Mouse (Mus musculus) C2C12 (cell line): ENCODE results near the gene Dnm1. TPM values are rescaled to one million over a fixed set of nuclear protein-coding genes. Genes with fewer than 3 reads are reported as not detected.

Source experiments
- H3K27me3 ChIP-seq: one replicate; pipeline ENCODE4 v1.6.1; 2011; ENCODE audit not compliant: control insufficient read depth, insufficient read depth, insufficient read length
- H3K36me3 ChIP-seq: one replicate; pipeline ENCODE4 v1.6.1; 2011; ENCODE audit not compliant: control insufficient read depth, insufficient read depth
- H3K4me3 ChIP-seq: one replicate; pipeline ENCODE4 v1.5.1; 2011; ENCODE audit warnings: mild to moderate bottlenecking, control low read depth; ENCODE audit not compliant: poor library complexity, insufficient read depth, severe bottlenecking
- H3K79me2 ChIP-seq: one replicate; pipeline ENCODE4 v1.6.1; 2011; ENCODE audit not compliant: control insufficient read depth, insufficient read depth
- H3K79me3 ChIP-seq: one replicate; pipeline ENCODE4 v1.6.1; 2011; ENCODE audit warnings: low read depth, control low read depth
- H3ac ChIP-seq: one replicate; pipeline ENCODE3; 2011; ENCODE audit warnings: low read depth; ENCODE audit not compliant: control insufficient read depth, insufficient read length
- CEBPB ChIP-seq: IDR thresholded peaks from one replicate; pipeline ENCODE4 v1.6.1; 2011; ENCODE audit warnings: low read depth, mild to moderate bottlenecking, control low read depth, moderate library complexity
- CTCF ChIP-seq: IDR thresholded peaks from one replicate; pipeline ENCODE4 v1.5.1; 2011; ENCODE audit not compliant: control insufficient read depth, insufficient read depth, insufficient read length
- FOSL1 ChIP-seq: IDR thresholded peaks from one replicate; pipeline ENCODE4 v1.8.0; 2011; ENCODE audit warnings: mild to moderate bottlenecking, low read length; ENCODE audit not compliant: poor library complexity, insufficient read depth, severe bottlenecking
- MAX ChIP-seq: IDR thresholded peaks from one replicate; pipeline ENCODE4 v1.6.1; 2011; ENCODE audit warnings: mild to moderate bottlenecking, control low read depth
- MYOD1 ChIP-seq: IDR thresholded peaks from one replicate; pipeline ENCODE4 v1.6.1; 2011; ENCODE audit warnings: low read depth; ENCODE audit not compliant: control insufficient read depth, insufficient read length
- MYOG ChIP-seq: IDR thresholded peaks from one replicate; pipeline ENCODE4 v1.6.1; 2011; ENCODE audit not compliant: control insufficient read depth, insufficient read length; ENCODE audit errors: extremely low read depth
- USF1 ChIP-seq: IDR thresholded peaks from one replicate; pipeline ENCODE4 v1.6.1; 2011; ENCODE audit warnings: low read depth, mild to moderate bottlenecking, control low read depth, moderate library complexity
- polyA plus RNA-seq: library from polyadenylated mRNA; unstranded; fragments of >200 nt; fragmentation: generic; extraction: Trizol; gene quantifications from one replicate; pipeline ENCODE4 v1.2.1, GENCODE M21; 2012; ENCODE audit warnings: missing spikeins

Dnm1 gene
- polyA plus RNA-seq, 1 experiment = 27.7 TPM

- peaks cover 36% of the 10 kb centered on the region for H3K36me3 ChIP-seq
- no peaks in the 10 kb centered on the region for H3K79me3 ChIP-seq
- no peak overlapping the region for H3ac ChIP-seq
- H3K79me2 ChIP-seq = peaks cover 14% of the 10 kb centered on the region
- no peak for TF ChIP-seq FOSL1
- TF ChIP-seq MYOG = no peak
- TF ChIP-seq CTCF = no peak
- TF ChIP-seq CEBPB = no peak
- no peak for TF ChIP-seq MYOD1
- no peak for TF ChIP-seq MAX
- TF ChIP-seq USF1 = no peak
- no peak overlapping the region for H3K4me3 ChIP-seq
- H3K27me3 ChIP-seq = peaks cover 3% of the 10 kb centered on the region
Observed at GRCm38 (mm10) chr2:32380001-32380500, 26.9 kb upstream of the Dnm1 start.

GRCm38 (mm10) chr2:32376963-32377362 lies 23.8 kb upstream of the Dnm1 start:
- no peaks in the 10 kb centered on the region for H3K27me3 ChIP-seq
- H3ac ChIP-seq = no peak overlapping the region
- H3K79me2 ChIP-seq = peaks cover 14% of the 10 kb centered on the region
- TF ChIP-seq MAX (no peak), CEBPB (no peak), MYOG (no peak), USF1 (no peak), FOSL1 (no peak), CTCF (no peak), MYOD1 (no peak)
- peaks cover 63% of the 10 kb centered on the region for H3K36me3 ChIP-seq
- H3K4me3 ChIP-seq = no peak overlapping the region
- no peaks in the 10 kb centered on the region for H3K79me3 ChIP-seq

GRCm38 (mm10) chr2:32375317-32375940 lies 22.3 kb upstream of the Dnm1 start:
- H3K36me3 ChIP-seq = peaks cover 76% of the 10 kb centered on the region
- no peaks in the 10 kb centered on the region for H3K27me3 ChIP-seq
- peaks cover 2% of the 10 kb centered on the region for H3K79me2 ChIP-seq
- no peak overlapping the region for H3ac ChIP-seq
- H3K79me3 ChIP-seq = no peaks in the 10 kb centered on the region
- no peak overlapping the region for H3K4me3 ChIP-seq
- TF ChIP-seq MAX (no peak), FOSL1 (no peak), USF1 (no peak), CTCF (no peak), MYOD1 (no peak)

DNA sequence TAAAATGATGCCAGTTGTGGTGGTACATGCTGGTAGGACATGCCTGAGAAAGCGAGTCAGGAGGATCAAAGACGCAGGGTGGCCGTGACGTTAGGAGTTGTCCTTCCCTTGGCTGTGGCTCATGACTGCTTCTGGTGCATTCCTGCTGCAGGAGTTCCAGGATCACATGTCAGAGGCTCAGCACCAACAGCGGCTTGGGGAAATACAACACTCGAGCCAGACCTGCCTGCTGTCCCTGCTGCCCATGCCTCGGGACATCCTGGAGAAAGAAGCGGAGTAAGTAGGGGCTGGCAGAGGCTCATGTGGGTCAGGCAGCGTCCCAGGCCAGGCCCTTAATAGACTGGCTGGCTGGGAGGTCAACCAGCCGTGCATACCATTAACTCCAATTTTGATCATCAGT lies 21.1 kb upstream of the Dnm1 start:
- peaks cover 82% of the 10 kb centered on the region for H3K36me3 ChIP-seq

DNA sequence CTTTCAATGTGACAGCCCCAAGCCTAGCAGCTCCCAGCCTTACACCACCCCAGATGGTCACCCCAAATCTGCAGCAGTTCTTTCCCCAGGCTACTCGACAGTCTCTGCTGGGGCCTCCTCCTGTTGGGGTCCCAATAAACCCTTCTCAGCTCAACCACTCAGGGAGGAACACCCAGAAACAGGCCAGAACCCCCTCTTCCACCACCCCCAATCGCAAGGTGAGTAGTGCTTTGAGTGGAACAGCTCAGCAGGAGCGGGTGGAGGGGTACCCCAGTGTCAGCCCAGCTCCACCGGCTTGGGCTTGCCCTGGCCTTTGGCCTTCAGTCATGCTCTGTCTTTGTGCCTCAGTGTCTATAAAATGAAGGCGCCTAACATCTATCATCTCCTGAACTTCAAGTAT lies 14.2 kb upstream of the Dnm1 start:
- no peaks in the 10 kb centered on the region for H3K79me3 ChIP-seq
- no peaks in the 10 kb centered on the region for H3K27me3 ChIP-seq
- H3K36me3 ChIP-seq = peaks cover 48% of the 10 kb centered on the region
- TF ChIP-seq MAX = no peak
- TF ChIP-seq CEBPB = no peak
- no peak for TF ChIP-seq MYOG
- no peak overlapping the region for H3K4me3 ChIP-seq
- peaks cover 18% of the 10 kb centered on the region for H3K79me2 ChIP-seq
- no peak overlapping the region for H3ac ChIP-seq

More for the DNA sequence above, 21.1 kb upstream of the Dnm1 start:
- Histone ChIP-seq H3ac (no peak overlapping the region), H3K27me3 (no peaks in the 10 kb centered on the region), H3K79me2 (no peaks in the 10 kb centered on the region), H3K79me3 (no peaks in the 10 kb centered on the region), H3K4me3 (no peak overlapping the region)
- TF ChIP-seq MYOD1 (no peak), USF1 (no peak), MAX (no peak), CEBPB (no peak), MYOG (no peak), CTCF (no peak), FOSL1 (no peak)

DNA sequence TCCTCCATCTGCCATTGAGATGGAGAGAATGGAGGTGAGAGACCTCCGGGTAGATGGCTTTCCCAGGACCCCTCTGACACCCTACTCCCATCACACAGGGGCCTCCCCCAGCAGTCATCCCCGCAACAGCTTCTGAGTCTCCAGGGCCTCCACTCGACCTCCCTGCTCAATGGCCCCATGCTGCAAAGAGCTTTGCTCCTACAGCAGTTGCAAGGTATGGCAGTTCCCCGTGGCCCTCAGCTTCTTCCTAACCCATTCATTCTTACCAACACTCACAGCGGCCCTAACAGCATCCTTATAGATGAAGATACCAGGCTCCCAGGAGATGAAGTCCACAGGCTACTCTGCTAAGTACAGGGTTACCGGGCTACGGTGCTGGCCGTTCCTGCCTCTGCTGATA lies 11.0 kb upstream of the Dnm1 start:
- no peak overlapping the region for H3K4me3 ChIP-seq

More for the DNA sequence above, 11.0 kb upstream of the Dnm1 start:
- Histone ChIP-seq H3K79me2 (peaks cover 18% of the 10 kb centered on the region), H3K27me3 (no peaks in the 10 kb centered on the region), H3K79me3 (no peaks in the 10 kb centered on the region), H3K36me3 (peaks cover 21% of the 10 kb centered on the region), H3ac (no peak overlapping the region)
- TF ChIP-seq MYOG (no peak), CEBPB (no peak), MAX (no peak), USF1 (no peak), FOSL1 (no peak), CTCF (no peak), MYOD1 (no peak)
